Mouse (Mus musculus) megakaryocyte progenitor cell, adult 5-6 weeks (primary cell): ENCODE results near the gene Cst13. TPM values are rescaled to one million over a fixed set of nuclear protein-coding genes. Genes with fewer than 3 reads are reported as not detected.

Source experiments
- ATAC-seq: replicated peaks from 2 replicates; pipeline ENCODE4 v1.8.0; 2016; ENCODE audit warnings: mild to moderate bottlenecking, moderate TSS enrichment, inconsistent platforms; ENCODE audit not compliant: poor library complexity
- total RNA-seq, 2 experiments: library from RNA; stranded (forward) in 1 of 2; stranded (reverse) in 1 of 2; fragments of 157-497, 149-512 nt in 1 of 2; fragments of 200-1000 nt in 1 of 2; gene quantifications; 2 replicates each; pipeline versions ENCODE4 v1.2.3 to v1.2.4; 2015 to 2017

The Cst13 gene
- total RNA-seq, 2 experiments from 2014 or later: not detected

DNA sequence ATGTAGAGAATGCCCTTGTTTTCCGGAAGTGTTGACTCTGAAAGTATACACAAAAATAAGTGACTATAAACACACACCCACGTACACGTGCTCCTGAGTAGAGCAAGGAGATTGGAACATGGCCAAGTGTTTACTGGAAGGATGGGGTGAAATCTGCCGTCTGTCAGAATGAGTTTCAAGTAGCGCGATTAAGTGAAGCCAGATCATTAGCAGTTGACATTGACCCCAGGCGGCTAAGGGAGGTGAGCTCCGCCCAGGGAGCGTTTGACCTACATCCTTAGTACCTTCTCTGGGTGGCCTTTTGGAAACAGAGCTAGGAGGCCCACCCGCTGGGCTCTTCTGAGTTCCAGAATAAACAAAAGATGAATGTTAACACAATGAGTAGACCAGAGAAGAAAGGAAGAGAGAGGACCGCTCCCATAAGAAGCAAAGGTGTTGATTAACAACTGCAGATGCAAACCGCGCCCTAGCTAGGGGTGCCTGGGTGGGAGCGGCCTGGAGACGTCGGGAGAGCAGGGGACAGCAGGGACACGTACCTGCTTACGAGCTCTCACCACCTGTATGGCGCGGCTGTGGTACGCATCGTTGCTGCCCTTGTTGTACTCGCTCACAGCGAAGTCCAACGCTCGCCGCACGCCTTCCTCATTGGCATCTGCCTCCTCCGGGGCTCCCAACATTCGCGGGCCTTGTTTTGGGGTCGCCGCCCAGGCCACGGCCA lies 54.9 kb downstream of the Cst13 start:
- ATAC-seq: peak; percentile 43

DNA sequence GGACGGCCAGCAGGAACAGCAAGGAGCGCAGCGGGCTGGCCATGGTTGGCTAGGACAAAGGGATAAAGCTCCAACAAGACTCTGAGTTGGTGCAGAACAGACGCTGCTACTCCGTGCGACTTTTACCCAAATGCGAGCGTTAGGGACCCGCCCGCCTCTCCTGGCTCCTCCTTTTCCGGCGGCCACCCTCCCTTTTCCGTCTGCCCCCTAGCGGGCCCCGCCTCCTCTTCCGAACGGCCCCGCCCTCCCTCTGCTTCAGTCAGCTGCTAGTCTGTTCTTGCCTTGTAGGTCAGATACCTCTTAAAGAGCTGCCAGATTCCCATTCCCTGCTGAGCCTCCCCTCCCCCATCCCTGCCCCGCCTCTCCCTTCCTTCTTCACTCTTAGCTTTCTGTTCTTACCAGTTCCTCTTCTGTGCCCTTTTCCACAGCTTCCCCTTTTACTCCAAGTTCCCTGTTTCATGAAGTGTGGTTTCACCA lies 55.5 kb downstream of the Cst13 start, which contains the start of gene Cst3:
Gene Cst3, minus strand, starts transcription at position 358 of the 477 bp plus-strand sequence.
- ATAC-seq: peak; percentile 82

DNA sequence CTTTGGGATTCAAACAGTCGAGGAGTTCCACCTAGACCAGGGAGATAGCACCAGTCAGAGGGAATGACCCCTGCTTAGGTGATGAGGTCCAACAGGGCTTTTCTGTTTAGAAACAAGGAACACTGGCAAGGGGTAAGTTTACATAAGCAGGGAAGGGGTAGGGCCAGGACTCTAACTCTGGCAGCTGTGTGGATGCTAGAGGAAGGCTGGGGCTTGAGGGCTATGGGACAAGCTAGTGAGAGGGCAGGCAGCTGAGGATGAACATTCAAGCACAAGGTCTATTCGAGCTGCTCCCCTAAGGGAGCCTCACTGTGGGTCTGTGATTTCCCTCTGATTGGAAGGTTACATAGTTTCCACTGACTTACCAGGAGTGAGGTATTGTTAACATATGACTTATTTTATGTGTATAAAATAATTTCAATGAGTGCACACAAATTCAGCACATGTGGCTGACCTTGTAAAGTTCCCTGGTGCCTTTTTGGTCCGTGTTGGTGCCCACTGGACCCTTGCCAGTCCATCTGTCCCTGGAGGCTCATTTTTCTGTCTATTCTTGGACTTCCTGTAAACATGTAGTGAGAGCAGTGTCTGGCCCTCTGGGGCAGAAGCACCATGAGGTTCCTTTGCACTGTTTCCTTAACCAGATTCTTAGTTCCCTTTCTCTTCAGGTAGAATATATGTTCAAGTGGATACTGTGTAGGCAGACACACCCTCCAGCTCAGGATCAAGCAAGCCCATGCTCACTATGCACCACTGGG lies 57.3 kb downstream of the Cst13 start:
- ATAC-seq: peak; percentile 4

DNA sequence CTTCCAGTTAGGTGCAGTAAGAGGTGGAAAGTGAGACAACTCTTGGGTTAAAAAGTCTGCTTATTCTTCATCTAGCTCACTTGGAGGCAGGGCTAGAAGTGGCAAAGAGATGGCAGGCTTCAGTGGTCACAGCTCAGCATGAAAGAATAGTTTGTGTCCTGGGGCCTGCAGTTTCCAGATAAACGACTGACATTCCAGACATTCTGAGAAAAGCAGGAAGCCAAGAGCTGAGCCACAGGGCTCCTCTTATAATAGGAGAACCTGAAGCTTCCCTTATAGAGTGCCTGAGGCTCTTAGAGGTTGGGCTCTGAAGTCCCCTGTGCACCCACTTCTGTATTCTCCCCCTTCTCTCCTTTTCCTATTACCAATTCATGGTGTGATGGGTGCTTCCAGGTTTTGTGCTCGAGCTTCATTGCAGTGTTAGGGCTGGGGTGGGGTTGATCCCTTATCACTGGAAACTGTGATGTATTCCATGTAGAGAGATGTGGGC lies 58.8 kb downstream of the Cst13 start:
- ATAC-seq: no peak

DNA sequence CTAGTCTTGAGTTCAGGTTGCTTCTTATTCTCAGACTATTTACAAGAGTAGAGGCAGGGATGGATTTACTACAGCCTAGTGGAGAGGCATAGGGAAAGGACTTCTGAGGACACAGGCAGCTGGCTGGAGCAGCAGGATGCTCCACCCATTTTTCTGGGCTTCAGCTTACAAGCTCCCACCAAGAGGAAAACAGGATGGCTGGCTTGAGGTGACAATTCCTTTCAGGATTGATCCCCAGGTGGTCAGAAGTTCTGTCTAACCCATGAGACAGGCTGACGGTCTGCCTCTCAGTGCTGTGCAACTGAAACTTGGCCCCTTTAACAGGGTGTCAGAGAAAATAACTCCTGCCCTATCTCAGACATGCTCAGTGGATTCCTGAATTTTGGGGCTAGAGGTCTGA lies 59.3 kb downstream of the Cst13 start:
- no peak for ATAC-seq

Other genes starting within 250 kb of the Cst13 start
- 109 and 113 TPM in 2 replicates for gene Nxt1, start 147.5 kb upstream of the Cst13 start, total RNA-seq (2015)
- gene Nxt1, start 147.5 kb upstream of the Cst13 start, total RNA-seq (2017): 48.6 and 50.6 TPM in 2 replicates
- 15.4 and 16.1 TPM in 2 replicates for gene Gzf1, start 139.1 kb upstream of the Cst13 start, total RNA-seq (2015)
- 18.7 and 20.9 TPM in 2 replicates for gene Gzf1, start 139.1 kb upstream of the Cst13 start, total RNA-seq (2017)
- gene Napb, start 87.6 kb upstream of the Cst13 start, total RNA-seq (2015): 0.64 and 0.81 TPM in 2 replicates
- 0.37 and 0.84 TPM in 2 replicates for gene Napb, start 87.6 kb upstream of the Cst13 start, total RNA-seq (2017)
- not detected in 2 replicates for gene Cstl1, start 69.7 kb upstream of the Cst13 start, total RNA-seq (2015)
- gene Cstl1, start 69.7 kb upstream of the Cst13 start, total RNA-seq (2017): not detected in 2 replicates
- not detected in 2 replicates for gene Cst11, start 48.6 kb upstream of the Cst13 start, total RNA-seq (2015)
- not detected in 2 replicates for gene Cst11, start 48.6 kb upstream of the Cst13 start, total RNA-seq (2017)
- gene 8030411F24Rik, start 38.1 kb upstream of the Cst13 start, total RNA-seq (2015): not detected in 2 replicates
- gene 8030411F24Rik, start 38.1 kb upstream of the Cst13 start, total RNA-seq (2017): not detected in 2 replicates
- not detected in 2 replicates for gene Cst12, start 30.7 kb upstream of the Cst13 start, total RNA-seq (2015)
- not detected in 2 replicates for gene Cst12, start 30.7 kb upstream of the Cst13 start, total RNA-seq (2017)
- gene Cst8, start 21.3 kb upstream of the Cst13 start, total RNA-seq (2015): not detected in 2 replicates
- gene Cst8, start 21.3 kb upstream of the Cst13 start, total RNA-seq (2017): not detected in 2 replicates
- gene Cst9, start 15.1 kb downstream of the Cst13 start, total RNA-seq (2015): not detected in 2 replicates
- not detected in 2 replicates for gene Cst9, start 15.1 kb downstream of the Cst13 start, total RNA-seq (2017)
- not detected in 2 replicates for gene 9230104L09Rik, start 45.0 kb downstream of the Cst13 start, total RNA-seq (2015)
- gene 9230104L09Rik, start 45.0 kb downstream of the Cst13 start, total RNA-seq (2017): not detected in 2 replicates
- gene Cst3, start 55.6 kb downstream of the Cst13 start, total RNA-seq (2015): 423 and 485 TPM in 2 replicates
- 377 and 496 TPM in 2 replicates for gene Cst3, start 55.6 kb downstream of the Cst13 start, total RNA-seq (2017)
- not detected in 2 replicates for gene Gm1330, start 183.2 kb downstream of the Cst13 start, total RNA-seq (2015)
- gene Gm1330, start 183.2 kb downstream of the Cst13 start, total RNA-seq (2017): not detected in 2 replicates
- not detected in 2 replicates for gene Gm10750, start 197.2 kb downstream of the Cst13 start, total RNA-seq (2015)
- not detected in 2 replicates for gene Gm10750, start 197.2 kb downstream of the Cst13 start, total RNA-seq (2017)